ENCODE assay signal across 26 mouse cellular contexts in the genomic region with DNA sequence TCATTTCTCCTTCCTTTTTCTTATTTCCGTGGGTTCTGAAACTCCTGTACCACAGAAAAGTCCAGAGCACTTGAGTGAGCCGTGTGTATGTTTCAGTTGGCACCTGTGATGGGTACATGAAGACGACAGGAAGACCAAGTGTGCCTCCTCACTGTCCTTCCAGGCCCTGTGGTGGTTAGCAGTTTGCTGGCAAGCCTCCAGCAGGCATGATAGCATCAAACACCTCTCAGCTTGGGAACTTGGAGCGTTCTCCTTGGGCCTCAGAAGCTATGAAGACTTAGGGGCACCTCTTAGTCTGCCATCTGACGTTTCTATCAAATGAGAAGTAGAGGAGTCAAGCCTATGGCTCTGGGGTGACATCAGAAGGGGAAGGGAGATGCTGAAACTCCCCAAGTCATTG. TPM values are rescaled to one million over a fixed set of nuclear protein-coding genes. Genes with fewer than 3 reads are reported as not detected.
DNase-seq lines count a peak whose midpoint lies in the region; ATAC-seq lines count a peak whose summit lies in the region.
"Had no signal": no experiment of that assay in that cellular context is flagged by ENCODE, and none has a peak within 500 bp of the region (broad histone marks: within the 10 kb centered on the region; RNA-seq: fewer than 3 reads in every experiment).

No protein-coding gene starts in this region.

- 84% methylated on average over 5 of the region's 5 CpGs for WGBS in heart, embryonic 10.5 days
- WGBS in heart, embryonic 12.5 days: 70% methylated on average over 5 of the region's 5 CpGs
- WGBS in embryonic facial prominence, embryonic 10.5 days: 92% methylated on average over 5 of the region's 5 CpGs

- H3K4me3 ChIP-seq in heart, embryonic 10.5 days: no peak overlapping the region
- H3K4me3 ChIP-seq in heart, embryonic 12.5 days: no peak overlapping the region
- H3K4me3 ChIP-seq in embryonic facial prominence, embryonic 10.5 days: no peak overlapping the region
- H3K4me3 ChIP-seq: embryonic facial prominence, embryonic 13.5 days; forebrain, embryonic 12.5 days; heart, adult 2 months; heart, embryonic 13.5 days; hindbrain, embryonic 12.5 days had no signal

- intact Hi-C loops in gastrocnemius, postnatal 14 days (cut with DNase I; ENCODE audit: low total_unique reads): no loop called here

- H3K27ac ChIP-seq in heart, embryonic 10.5 days: peak overlapping the region; percentile 4; the same call in 1 of the 2 replicates
- no peak overlapping the region for H3K27ac ChIP-seq in heart, embryonic 12.5 days (ENCODE audit: poor library complexity, severe bottlenecking)
- H3K27ac ChIP-seq in embryonic facial prominence, embryonic 10.5 days (replicated peaks): no peak overlapping the region
- H3K27ac ChIP-seq: embryonic facial prominence, embryonic 13.5 days; forebrain, embryonic 12.5 days; heart, adult 2 months; hindbrain, embryonic 12.5 days had no signal

- no peak for DNase-seq in heart, embryonic 10.5 days (ENCODE audit: low spot score)
- DNase-seq in natural killer cell, adult 2 months (ENCODE audit: low spot score in 2 of 2): peak; percentile 33 to 42
- peak; percentile 42 to 46 for DNase-seq in thymus, postnatal 10 days (ENCODE audit: low spot score in 2 of 2)
- DNase-seq in thymus, postnatal 4 days: peak; percentile 51
- DNase-seq in embryonic facial prominence, embryonic 10.5 days (ENCODE audit: low spot score): no peak
- no peak for DNase-seq in right cerebral cortex, postnatal 4 days
- no peak for DNase-seq in gastrocnemius, postnatal 14 days
- DNase-seq: adrenal gland, adult 8-10 months; cerebellum, adult 11-12 months; cerebellum, adult 9-10 months; gastrocnemius, postnatal 10 days; heart, adult 2 months; heart, postnatal 4 days had no signal

- no peak overlapping the region for H3K9ac ChIP-seq in heart, embryonic 12.5 days
- H3K9ac ChIP-seq: embryonic facial prominence, embryonic 13.5 days; forebrain, embryonic 12.5 days; heart, embryonic 13.5 days; hindbrain, embryonic 12.5 days had no signal

- no peak overlapping the region for H3K4me2 ChIP-seq in heart, embryonic 12.5 days
- H3K4me2 ChIP-seq: embryonic facial prominence, embryonic 13.5 days; forebrain, embryonic 12.5 days; heart, embryonic 13.5 days; hindbrain, embryonic 12.5 days had no signal

- no peaks in the 10 kb centered on the region for H3K27me3 ChIP-seq in heart, embryonic 10.5 days (ENCODE audit: insufficient read depth, poor library complexity, severe bottlenecking)
- H3K27me3 ChIP-seq in heart, embryonic 12.5 days (replicated peaks): no peaks in the 10 kb centered on the region
- no peaks in the 10 kb centered on the region for H3K27me3 ChIP-seq in embryonic facial prominence, embryonic 10.5 days (replicated peaks; ENCODE audit: low read depth, poor library complexity, severe bottlenecking)
- H3K27me3 ChIP-seq: embryonic facial prominence, embryonic 13.5 days; forebrain, embryonic 12.5 days; heart, embryonic 13.5 days; hindbrain, embryonic 12.5 days had no signal

- H3K4me1 ChIP-seq in heart, embryonic 10.5 days: peaks cover 66% of the 10 kb centered on the region
- peaks cover 56% of the 10 kb centered on the region for H3K4me1 ChIP-seq in heart, embryonic 12.5 days (replicated peaks)
- peaks cover 20% of the 10 kb centered on the region for H3K4me1 ChIP-seq in embryonic facial prominence, embryonic 10.5 days
- H3K4me1 ChIP-seq: forebrain, embryonic 12.5 days had no signal

- ATAC-seq in heart, embryonic 12.5 days (ENCODE audit: insufficient number of reproducible peaks, low FRiP score): no peak
- ATAC-seq: forebrain, embryonic 16.5 days; hindbrain, embryonic 16.5 days had no signal

- peaks cover 56% of the 10 kb centered on the region for H3K36me3 ChIP-seq in heart, embryonic 10.5 days
- H3K36me3 ChIP-seq in heart, embryonic 12.5 days: peaks cover 49% of the 10 kb centered on the region
- H3K36me3 ChIP-seq in embryonic facial prominence, embryonic 10.5 days (replicated peaks): peaks cover 99% of the 10 kb centered on the region

- H3K9me3 ChIP-seq in heart, embryonic 10.5 days: no peaks in the 10 kb centered on the region
- no peaks in the 10 kb centered on the region for H3K9me3 ChIP-seq in heart, embryonic 12.5 days (replicated peaks)
- H3K9me3 ChIP-seq in embryonic facial prominence, embryonic 10.5 days: no peaks in the 10 kb centered on the region
- H3K9me3 ChIP-seq: embryonic facial prominence, embryonic 13.5 days; forebrain, embryonic 12.5 days; heart, embryonic 13.5 days; hindbrain, embryonic 12.5 days had no signal

RNA-seq across cellular contexts. Expression of a gene that starts 32.9 kb away (rescaled TPM):
- 0.28 TPM in 1 of 2 replicates, not detected in the other for polyA plus RNA-seq in heart, embryonic 10.5 days (2016; fragmentation: Nextera tagmentation; extraction: Ambion mirVana)
- not detected in 2 replicates for polyA plus RNA-seq in heart, embryonic 12.5 days (2016; fragmentation: Nextera tagmentation; extraction: Ambion mirVana)
- not detected in 2 replicates for polyA plus RNA-seq in embryonic facial prominence, embryonic 10.5 days (2016; fragmentation: Nextera tagmentation; extraction: Ambion mirVana)
- total RNA-seq in gastrocnemius, postnatal 14 days (2021): not detected
- total RNA-seq: gastrocnemius, postnatal 10 days; heart, adult 2 months; heart, postnatal 4 days had no signal
- polyA plus RNA-seq: C2C12; embryonic facial prominence, embryonic 13.5 days; forebrain, embryonic 12.5 days; forebrain, embryonic 16.5 days; heart, adult 2 months; heart, embryonic 13.5 days; heart, postnatal 0 days; hindbrain, embryonic 12.5 days had no signal

RNA-seq across cellular contexts. Expression of a gene that starts 40.5 kb away (rescaled TPM):
- polyA plus RNA-seq in heart, embryonic 10.5 days (2016; fragmentation: Nextera tagmentation; extraction: Ambion mirVana): not detected in 2 replicates
- polyA plus RNA-seq in heart, embryonic 12.5 days (2016; fragmentation: Nextera tagmentation; extraction: Ambion mirVana): 0.44 TPM in 1 of 2 replicates, not detected in the other
- not detected in 2 replicates for polyA plus RNA-seq in embryonic facial prominence, embryonic 10.5 days (2016; fragmentation: Nextera tagmentation; extraction: Ambion mirVana)
- total RNA-seq in gastrocnemius, postnatal 14 days (2021): not detected
- total RNA-seq: adrenal gland, adult 8-10 months; ES-E14; gastrocnemius, postnatal 10 days; heart, adult 2 months; heart, postnatal 4 days had no signal
- polyA plus RNA-seq: C2C12; cortical plate, adult 2 months; embryonic facial prominence, embryonic 13.5 days; forebrain, embryonic 12.5 days; frontal cortex, adult 2 months; gonadal fat pad, adult 2 months; heart, adult 2 months; heart, embryonic 13.5 days; heart, postnatal 0 days; hindbrain, embryonic 12.5 days; hindbrain, embryonic 16.5 days had no signal

Comparison
In these comparisons a context has a peak if more than half of its experiments do, and no peak if none do; other contexts are left out.
1. DNase-seq: peak in natural killer cell, adult 2 months (2 of 2), thymus, postnatal 10 days (2 of 2) and thymus, postnatal 4 days (single experiment); none in heart, embryonic 10.5 days (single experiment), embryonic facial prominence, embryonic 10.5 days (single experiment), right cerebral cortex, postnatal 4 days (single experiment) and gastrocnemius, postnatal 14 days (single experiment).